24 mouse cellular contexts compared by ENCODE assay signal in the genomic region with DNA sequence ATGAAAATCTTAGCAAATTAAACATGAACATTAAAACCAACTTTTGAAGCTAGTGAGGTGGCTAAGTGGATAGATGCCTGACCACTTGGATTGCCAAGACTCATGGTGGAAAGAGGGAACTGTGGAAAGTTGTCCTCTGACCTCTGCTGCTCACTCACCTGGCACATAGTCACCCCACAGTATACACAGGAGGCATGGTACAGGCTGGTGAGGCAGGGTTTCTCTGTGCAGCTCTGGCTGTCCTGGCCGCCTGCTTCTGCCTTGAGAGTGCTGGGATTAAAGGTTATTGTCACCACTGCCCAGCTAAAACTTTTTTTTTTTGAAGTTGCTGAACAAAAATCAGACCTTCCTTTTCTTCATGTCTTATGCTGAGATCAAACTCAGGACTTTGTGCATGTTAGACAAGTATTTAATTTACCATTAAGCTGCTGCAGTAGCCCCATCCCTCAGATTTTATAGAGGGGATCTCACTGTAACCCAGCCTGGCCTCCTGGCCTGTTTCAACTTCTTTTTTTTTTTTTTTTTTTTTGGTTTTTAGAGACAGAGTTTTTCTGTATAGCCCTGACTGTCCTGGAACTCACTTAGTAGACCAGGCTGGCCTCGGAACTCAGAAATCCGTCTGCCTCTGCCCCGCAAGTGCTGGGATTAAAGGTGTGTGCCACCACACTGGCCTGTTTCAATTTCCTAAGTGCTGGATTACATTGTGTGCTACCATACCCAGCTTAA. TPM values are rescaled to one million over a fixed set of nuclear protein-coding genes. Genes with fewer than 3 reads are reported as not detected.
A peak's percentile ranks its signal among the peaks of the same experiment; 100 is the strongest.
DNase-seq lines count a peak whose midpoint lies in the region; ATAC-seq and TF ChIP-seq lines count a peak whose summit lies in the region.
"Had no signal": no experiment of that assay in that cellular context is flagged by ENCODE, and none has a peak within 500 bp of the region (broad histone marks: within the 10 kb centered on the region; RNA-seq: fewer than 3 reads in every experiment).

No protein-coding gene starts in this region.

- peak; percentile 58 for DNase-seq in kidney, adult 18-20 months
- DNase-seq in kidney, adult 2 months: peak; percentile 89
- DNase-seq in kidney, adult 9 months: peak; percentile 82
- DNase-seq in kidney, postnatal 36 days: peak; percentile 73 to 86
- DNase-seq in adrenal gland, postnatal 25 days: no peak
- DNase-seq: adrenal gland, postnatal 10 days; cerebellum, adult 2 months; cerebellum, postnatal 25 days; heart, postnatal 4 days; layer of hippocampus, adult 9-11 months; lung, postnatal 10 days; retina, postnatal 1 day; thymus, postnatal 14 days had no signal

- WGBS in kidney, embryonic 15.5 days: 88% methylated on average over 4 of the region's 4 CpGs
- WGBS in kidney, adult 2 months: 62% methylated on average over 4 of the region's 4 CpGs

- peaks cover 15% of the 10 kb centered on the region for H3K4me1 ChIP-seq in kidney, embryonic 15.5 days
- peaks cover 17% of the 10 kb centered on the region for H3K4me1 ChIP-seq in kidney, adult 2 months (ENCODE audit: control insufficient read depth, insufficient read depth, low read length)

- no peaks in the 10 kb centered on the region for H3K27me3 ChIP-seq in kidney, embryonic 15.5 days
- H3K27me3 ChIP-seq in kidney, adult 2 months (replicated peaks; ENCODE audit: control insufficient read depth, insufficient read depth, low read length): no peaks in the 10 kb centered on the region
- H3K27me3 ChIP-seq: embryonic facial prominence, embryonic 12.5 days; forebrain, embryonic 12.5 days; heart, embryonic 13.5 days; midbrain, embryonic 15.5 days; neural tube, embryonic 13.5 days had no signal

- H3K9ac ChIP-seq in kidney, embryonic 15.5 days: no peak overlapping the region
- H3K9ac ChIP-seq: embryonic facial prominence, embryonic 12.5 days; forebrain, embryonic 12.5 days; heart, embryonic 13.5 days; hindbrain, embryonic 14.5 days; midbrain, embryonic 15.5 days; neural tube, embryonic 13.5 days had no signal

- no peak for TF ChIP-seq CTCF in kidney, adult 2 months (conservative IDR thresholded peaks at IDR 0.05; ENCODE audit: insufficient read depth, insufficient read length, low read depth, low read length)

- no peaks in the 10 kb centered on the region for H3K9me3 ChIP-seq in kidney, embryonic 15.5 days (replicated peaks)
- H3K9me3 ChIP-seq: embryonic facial prominence, embryonic 12.5 days; forebrain, embryonic 12.5 days; heart, embryonic 13.5 days; midbrain, embryonic 15.5 days; neural tube, embryonic 13.5 days had no signal

- no peak for ATAC-seq in kidney, embryonic 15.5 days (replicated peaks; ENCODE audit: low FRiP score)
- ATAC-seq in erythroid progenitor cell, adult 5-6 weeks (replicated peaks; ENCODE audit: low FRiP score, poor library complexity, severe bottlenecking): no peak
- ATAC-seq: activated CD4-positive, CD25-positive, alpha-beta regulatory T cell, adult 4 months; inflammation-experienced regulatory T-cells, adult 6 months; midbrain, embryonic 15.5 days had no signal

- no peak overlapping the region for H3K4me3 ChIP-seq in kidney, embryonic 15.5 days (replicated peaks)
- H3K4me3 ChIP-seq in kidney, adult 2 months (ENCODE audit: insufficient read depth, low read depth, low read length): no peak overlapping the region
- H3K4me3 ChIP-seq: embryonic facial prominence, embryonic 12.5 days; forebrain, embryonic 12.5 days; heart, embryonic 13.5 days; midbrain, embryonic 15.5 days; neural tube, embryonic 13.5 days had no signal

- no peak overlapping the region for H3K27ac ChIP-seq in kidney, embryonic 15.5 days
- peak overlapping the region; percentile 54; the same call in 1 of the 2 replicates for H3K27ac ChIP-seq in kidney, adult 2 months (ENCODE audit: insufficient read depth, low read depth, low read length)
- H3K27ac ChIP-seq: embryonic facial prominence, embryonic 12.5 days; forebrain, embryonic 12.5 days; heart, embryonic 13.5 days; hindbrain, embryonic 14.5 days; midbrain, embryonic 15.5 days; neural tube, embryonic 13.5 days had no signal

- H3K36me3 ChIP-seq in kidney, embryonic 15.5 days: peaks cover 33% of the 10 kb centered on the region
- H3K36me3 ChIP-seq in kidney, adult 2 months (ENCODE audit: control insufficient read depth, insufficient read depth, low read length): no peaks in the 10 kb centered on the region; the same call in 1 of the 2 replicates
- H3K36me3 ChIP-seq: midbrain, embryonic 15.5 days had no signal

- H3K4me2 ChIP-seq in kidney, embryonic 15.5 days: no peak overlapping the region
- H3K4me2 ChIP-seq: embryonic facial prominence, embryonic 12.5 days; forebrain, embryonic 12.5 days; heart, embryonic 13.5 days; hindbrain, embryonic 14.5 days; midbrain, embryonic 15.5 days; neural tube, embryonic 13.5 days had no signal

- TF ChIP-seq POLR2A in kidney, adult 2 months (IDR thresholded peaks at IDR 0.05; ENCODE audit: low read depth, low read length): no peak

RNA-seq across cellular contexts. Expression of gene Mllt10, which starts 13.2 kb away (rescaled TPM):
- 72.9 and 73.1 TPM in 2 replicates for polyA plus RNA-seq in kidney, embryonic 15.5 days (2015; fragmentation: Nextera tagmentation; extraction: Ambion mirVana)
- 29.3 and 32.7 TPM in 2 replicates for polyA plus RNA-seq in kidney, adult 2 months (2012; rRNA removed)
- 122 and 125 TPM in 2 replicates for total RNA-seq in erythroid progenitor cell, adult 5-6 weeks (2015; ENCODE audit: low replicate concordance)
- total RNA-seq in erythroid progenitor cell, adult 5-6 weeks (2017; ENCODE audit: low replicate concordance): 77.9 and 98.0 TPM in 2 replicates
- total RNA-seq in adrenal gland, postnatal 25 days (2021): 59.0 and 68.1 TPM in 2 replicates

RNA-seq across cellular contexts. Expression of gene Skida1, which starts 19.4 kb away (rescaled TPM):
- 10.3 and 11.8 TPM in 2 replicates for polyA plus RNA-seq in kidney, embryonic 15.5 days (2015; fragmentation: Nextera tagmentation; extraction: Ambion mirVana)
- polyA plus RNA-seq in kidney, adult 2 months (2012; rRNA removed): 2.4 and 3.7 TPM in 2 replicates
- not detected in 2 replicates for total RNA-seq in erythroid progenitor cell, adult 5-6 weeks (2015; ENCODE audit: low replicate concordance)
- total RNA-seq in erythroid progenitor cell, adult 5-6 weeks (2017; ENCODE audit: low replicate concordance): not detected in 2 replicates
- total RNA-seq in adrenal gland, postnatal 25 days (2021): 4.2 and 5.4 TPM in 2 replicates
- total RNA-seq: granulocyte monocyte progenitor cell, adult 5-6 weeks had no signal

RNA-seq across cellular contexts. Expression of gene A930004D18Rik, which starts 30.7 kb away (rescaled TPM):
- polyA plus RNA-seq in kidney, embryonic 15.5 days (2015; fragmentation: Nextera tagmentation; extraction: Ambion mirVana): 12.0 and 15.1 TPM in 2 replicates
- polyA plus RNA-seq in kidney, adult 2 months (2012; rRNA removed): 1.7 and 2.8 TPM in 2 replicates
- not detected in 2 replicates for total RNA-seq in erythroid progenitor cell, adult 5-6 weeks (2015; ENCODE audit: low replicate concordance)
- not detected in 2 replicates for total RNA-seq in erythroid progenitor cell, adult 5-6 weeks (2017; ENCODE audit: low replicate concordance)
- 2.1 and 3.7 TPM in 2 replicates for total RNA-seq in adrenal gland, postnatal 25 days (2021)
- total RNA-seq: granulocyte monocyte progenitor cell, adult 5-6 weeks had no signal
